1 mouse cellular context compared by ENCODE assay signal in the genomic region with DNA sequence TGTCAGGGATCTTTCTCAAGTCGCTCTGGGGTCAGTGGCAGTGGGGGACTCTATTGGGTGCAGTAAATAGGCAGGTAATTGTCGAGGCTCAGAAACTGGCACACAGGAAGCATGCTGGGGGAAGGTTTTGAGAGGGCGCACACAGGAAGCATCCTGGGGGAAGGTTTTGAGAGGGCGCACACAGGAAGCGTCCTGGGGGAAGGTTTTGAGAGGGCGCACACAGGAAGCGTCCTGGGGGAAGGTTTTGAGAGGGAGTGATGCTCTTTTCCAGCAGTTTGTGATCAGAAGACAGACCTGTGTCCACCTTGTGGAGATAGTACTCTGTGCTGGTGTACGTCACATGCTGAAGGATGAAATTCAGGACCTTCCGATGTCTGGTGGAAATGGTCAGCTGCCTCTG.
TF ChIP-seq lines count a peak whose summit lies in the region.

No protein-coding gene starts in this region.

TF ChIP-seq in CH12.LX, 34 proteins besides CTCF, POLR2A, EP300 and RAD21 (continued from another document):
- no peak for TF ChIP-seq POLR2AphosphoS2 (IDR thresholded peaks at IDR 0.05; ENCODE audit: low read depth, low read length)
- no peak for TF ChIP-seq JUND (conservative IDR thresholded peaks at IDR 0.05; ENCODE audit: low read depth, low read length)
- no peak for TF ChIP-seq SMC3 (IDR thresholded peaks at IDR 0.05; ENCODE audit: low read depth, low read length)
- TF ChIP-seq HCFC1 (IDR thresholded peaks at IDR 0.05; ENCODE audit: low read depth, low read length) = peak; percentile 86
- TF ChIP-seq E2F4 (IDR thresholded peaks at IDR 0.05; ENCODE audit: insufficient replicate concordance, low read depth, low read length) = no peak
- TF ChIP-seq MEF2A (IDR thresholded peaks at IDR 0.05; ENCODE audit: borderline replicate concordance, low read depth, low read length) = no peak
- no peak for TF ChIP-seq PAX5 (IDR thresholded peaks at IDR 0.05; ENCODE audit: low read length)
- no peak for TF ChIP-seq MAX (IDR thresholded peaks at IDR 0.05; ENCODE audit: low read length)
- TF ChIP-seq KAT2A (IDR thresholded peaks at IDR 0.05; ENCODE audit: insufficient replicate concordance, low read length) = peak; percentile 60; the same call in 1 of the 2 replicates
- no peak for TF ChIP-seq CHD2 (IDR thresholded peaks at IDR 0.05; ENCODE audit: low read length)
- no peak for TF ChIP-seq ETS1 (conservative IDR thresholded peaks at IDR 0.05; ENCODE audit: low read depth, low read length)
- no peak for TF ChIP-seq BHLHE40 (IDR thresholded peaks at IDR 0.05; ENCODE audit: low read depth, low read length)
- TF ChIP-seq UBTF (IDR thresholded peaks at IDR 0.05; ENCODE audit: low read depth, low read length) = no peak
- TF ChIP-seq ELF1 (IDR thresholded peaks at IDR 0.05; ENCODE audit: low read depth, low read length) = peak; percentile 61
- TF ChIP-seq ZNF384 (IDR thresholded peaks at IDR 0.05; ENCODE audit: low read depth, low read length) = no peak
- TF ChIP-seq SIN3A (IDR thresholded peaks at IDR 0.05; ENCODE audit: low read length) = no peak
- TF ChIP-seq USF1 (IDR thresholded peaks at IDR 0.05; ENCODE audit: low read depth, low read length) = no peak
